Mouse (Mus musculus) hindbrain, embryonic 14.5 days (tissue): ENCODE results near the gene Topors. TPM values are rescaled to one million over a fixed set of nuclear protein-coding genes. Genes with fewer than 3 reads are reported as not detected.

ENCODE experiments used
- ATAC-seq: fragments of 200-750 bp; cut with Nextera tagmentation; 2 replicates; pipeline ENCODE4 v1.8.0; 2017; ENCODE audit warnings: moderate number of reproducible peaks, mild to moderate bottlenecking, moderate TSS enrichment, moderate library complexity; ENCODE audit not compliant: low FRiP score
- DNase-seq: peaks from one replicate; pipeline ENCODE4 v3.0.0-alpha.2; 2015; ENCODE audit warnings: low spot score
- H3K27ac ChIP-seq: fragments of 300-500 bp; sonication (generic); 2 replicates; pipeline ENCODE4 v1.5.1; 2014; ENCODE audit warnings: mild to moderate bottlenecking, moderate library complexity
- H3K27me3 ChIP-seq: fragments of 300-500 bp; sonication (generic); 2 replicates; pipeline ENCODE4 v1.6.1; 2014; ENCODE audit warnings: mild to moderate bottlenecking, low read length, mixed read lengths; ENCODE audit not compliant: control insufficient read depth, insufficient read depth
- H3K36me3 ChIP-seq: fragments of 300-500 bp; sonication (generic); replicated peaks from 2 replicates; pipeline ENCODE4 v1.6.1; 2014; ENCODE audit not compliant: control insufficient read depth, insufficient read depth
- H3K4me1 ChIP-seq: fragments of 300-500 bp; sonication (generic); replicated peaks from 2 replicates; pipeline ENCODE4 v1.6.1; 2014; ENCODE audit warnings: antibody characterized with exemption, low read length, mixed read lengths; ENCODE audit not compliant: control insufficient read depth, insufficient read depth
- H3K4me2 ChIP-seq: fragments of 300-500 bp; sonication (generic); replicated peaks from 2 replicates; pipeline ENCODE4 v1.6.1; 2014; ENCODE audit warnings: mild to moderate bottlenecking, moderate library complexity
- H3K4me3 ChIP-seq: fragments of 300-500 bp; sonication (generic); replicated peaks from 2 replicates; pipeline ENCODE4 v1.5.1; 2014; ENCODE audit warnings: mild to moderate bottlenecking, low read length
- H3K9ac ChIP-seq: fragments of 300-500 bp; sonication (generic); 2 replicates; pipeline ENCODE4 v1.6.1; 2014
- H3K9me3 ChIP-seq: fragments of 300-500 bp; sonication (generic); 2 replicates; pipeline ENCODE4 v1.6.1; 2016; ENCODE audit warnings: low read length; ENCODE audit not compliant: control insufficient read depth
- WGBS: fragments of 180-500 bp; shearing (Covaris S2); extraction: QIAGEN DNeasy Blood & Tissue Kit; methylation state at CpG from one replicate; pipeline ENCODE4 v1.1.7; 2014; 5-methylcytosine and 5-hydroxymethylcytosine counted together
- polyA plus RNA-seq: library from polyadenylated mRNA; unstranded; fragments of >200 nt; fragmentation: Nextera tagmentation; extraction: Ambion mirVana; gene quantifications from 2 replicates; pipeline ENCODE4 v1.2.1, GENCODE M21; 2014

Topors gene
- polyA plus RNA-seq, 1 experiment from 2014 or later = 32.7 TPM

DNA sequence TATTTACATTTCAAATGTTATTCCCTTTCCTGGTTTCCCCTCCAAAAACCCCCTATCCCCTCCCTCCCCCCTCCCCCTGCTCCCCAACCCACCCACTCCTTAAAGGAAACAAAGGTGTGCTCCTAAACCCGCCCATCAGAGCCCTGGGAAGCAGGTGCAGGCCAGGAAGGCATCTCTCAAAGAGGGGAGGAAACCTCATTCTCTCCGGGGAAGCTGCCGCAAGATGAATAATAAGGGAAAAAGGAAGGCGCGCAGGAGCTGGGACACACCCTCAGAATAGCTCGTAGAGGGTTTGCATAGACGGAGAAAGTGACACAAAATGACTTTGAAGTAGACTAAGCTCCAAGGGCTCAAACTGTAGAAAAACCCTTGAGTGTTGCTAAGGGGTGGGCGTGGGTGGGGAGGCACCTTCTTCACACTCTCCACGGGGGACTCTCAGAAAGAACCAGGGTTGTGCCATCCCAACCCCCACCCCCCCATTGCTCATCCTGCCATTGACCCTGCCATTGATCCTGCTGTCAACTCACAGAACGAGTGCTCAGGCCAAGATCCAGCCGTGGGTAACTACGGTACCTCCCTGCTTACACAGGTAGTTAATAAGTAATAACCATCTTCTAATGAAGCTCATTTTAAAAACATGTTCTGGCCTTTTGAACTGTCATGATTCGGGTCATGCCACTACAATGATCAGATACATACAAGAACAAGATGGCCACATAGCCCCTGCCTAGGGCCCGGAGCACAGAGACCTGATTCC is 48.5 kb downstream of the Topors start:
- no peak for DNase-seq
- no peaks in the 10 kb centered on the region for H3K36me3 ChIP-seq
- 0 out of 2 replicates have a peak, but pooled peaks cover 5% of the 10 kb centered on the region for H3K4me1 ChIP-seq
- H3K4me3 ChIP-seq = no peak overlapping the region
- H3K9me3 ChIP-seq = no peaks in the 10 kb centered on the region
- WGBS = 34% methylated on average over 14 of the region's 14 CpGs
- no peaks in the 10 kb centered on the region; the same call in 1 of the 2 replicates for H3K27me3 ChIP-seq
- no peak overlapping the region for H3K4me2 ChIP-seq
- no peak overlapping the region for H3K27ac ChIP-seq
- H3K9ac ChIP-seq = no peak overlapping the region
- no peak for ATAC-seq

DNA sequence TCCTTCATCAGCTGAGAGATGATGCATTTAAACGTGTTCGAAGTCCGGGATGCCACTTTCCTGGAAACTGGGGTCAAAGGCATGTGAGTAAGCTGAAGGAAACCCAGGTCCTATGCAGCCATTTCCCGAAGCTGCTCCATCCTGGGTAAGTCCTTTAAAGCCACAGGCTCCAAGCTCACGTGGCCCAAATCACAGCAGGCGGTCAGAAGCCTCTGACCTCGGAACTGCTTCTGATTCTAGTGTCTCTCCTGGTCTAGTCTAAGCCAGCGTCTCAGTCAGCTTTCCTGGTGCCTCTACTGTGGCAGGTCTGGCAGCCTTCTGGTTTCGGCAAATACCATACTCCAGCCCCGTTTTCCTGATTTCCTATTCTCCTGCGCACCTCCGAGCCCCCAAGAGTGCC is 49.2 kb downstream of the Topors start:
- Histone ChIP-seq H3K4me2 (peak overlapping the region; percentile 29; the same call in 1 of the 2 replicates), H3K27ac (no peak overlapping the region), H3K36me3 (no peaks in the 10 kb centered on the region), H3K27me3 (no peaks in the 10 kb centered on the region; the same call in 1 of the 2 replicates), H3K9me3 (no peaks in the 10 kb centered on the region), H3K4me3 (no peak overlapping the region), H3K4me1 (0 out of 2 replicates have a peak, but pooled peaks cover 5% of the 10 kb centered on the region), H3K9ac (no peak overlapping the region)
- DNase-seq (no peak), ATAC-seq (no peak)
- WGBS = 18% methylated on average over 12 of the region's 12 CpGs

DNA sequence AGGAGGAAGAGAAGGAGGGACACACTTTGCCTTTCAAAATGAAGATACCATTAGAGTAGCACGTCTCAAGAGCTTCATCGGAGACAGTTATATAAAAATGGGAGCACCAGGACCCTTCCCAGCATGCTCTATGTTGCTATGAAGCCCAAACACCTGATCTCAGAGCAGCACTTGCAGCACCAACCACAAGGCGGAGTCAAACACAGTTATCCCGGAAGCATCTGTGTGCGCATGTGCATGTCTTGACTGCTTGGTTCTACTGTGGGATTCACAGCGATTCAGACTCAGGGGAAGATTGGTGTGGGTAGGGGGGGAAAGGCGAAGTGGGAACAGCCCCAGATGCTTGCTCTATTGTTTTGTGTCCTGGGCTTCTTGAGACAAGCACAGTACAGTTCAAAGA is 51.3 kb downstream of the Topors start:
- no peaks in the 10 kb centered on the region for H3K36me3 ChIP-seq
- H3K9ac ChIP-seq = no peak overlapping the region
- no peaks in the 10 kb centered on the region for H3K9me3 ChIP-seq
- no peak overlapping the region for H3K4me2 ChIP-seq
- DNase-seq = no peak
- no peak overlapping the region for H3K27ac ChIP-seq
- H3K4me1 ChIP-seq = 0 out of 2 replicates have a peak, but pooled peaks cover 5% of the 10 kb centered on the region
- H3K27me3 ChIP-seq = no peaks in the 10 kb centered on the region; the same call in 1 of the 2 replicates
- no peak overlapping the region for H3K4me3 ChIP-seq
- 72% methylated on average over 7 of the region's 7 CpGs for WGBS
- ATAC-seq = no peak

DNA sequence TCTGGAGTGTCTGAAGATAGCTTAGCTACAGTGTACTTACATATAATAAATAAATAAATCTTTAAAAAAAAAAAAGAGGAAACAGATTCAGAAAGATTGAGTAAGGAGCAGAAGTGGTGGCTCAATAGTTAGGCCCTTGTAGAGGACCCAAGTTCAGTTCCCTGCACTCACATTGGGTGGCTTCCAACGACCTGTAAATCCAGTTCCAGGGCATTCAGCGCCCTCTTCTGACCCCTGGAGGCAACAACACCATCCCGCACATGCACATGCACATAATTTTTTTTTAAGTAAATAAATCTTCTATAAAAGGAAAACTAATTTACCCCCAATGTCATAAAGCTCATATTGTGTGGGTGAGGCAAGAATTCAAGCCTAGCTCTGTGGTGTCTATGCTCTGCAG is 51.7 kb downstream of the Topors start:
- H3K4me3 ChIP-seq = no peak overlapping the region
- DNase-seq (no peak), ATAC-seq (no peak)
- no peaks in the 10 kb centered on the region; the same call in 1 of the 2 replicates for H3K27me3 ChIP-seq
- no peaks in the 10 kb centered on the region for H3K36me3 ChIP-seq
- H3K4me2 ChIP-seq = no peak overlapping the region
- H3K9me3 ChIP-seq = no peaks in the 10 kb centered on the region
- WGBS = 72% methylated on average over 3 of the region's 3 CpGs
- H3K9ac ChIP-seq = no peak overlapping the region
- no peak overlapping the region for H3K27ac ChIP-seq
- 0 out of 2 replicates have a peak, but pooled peaks cover 5% of the 10 kb centered on the region for H3K4me1 ChIP-seq

DNA sequence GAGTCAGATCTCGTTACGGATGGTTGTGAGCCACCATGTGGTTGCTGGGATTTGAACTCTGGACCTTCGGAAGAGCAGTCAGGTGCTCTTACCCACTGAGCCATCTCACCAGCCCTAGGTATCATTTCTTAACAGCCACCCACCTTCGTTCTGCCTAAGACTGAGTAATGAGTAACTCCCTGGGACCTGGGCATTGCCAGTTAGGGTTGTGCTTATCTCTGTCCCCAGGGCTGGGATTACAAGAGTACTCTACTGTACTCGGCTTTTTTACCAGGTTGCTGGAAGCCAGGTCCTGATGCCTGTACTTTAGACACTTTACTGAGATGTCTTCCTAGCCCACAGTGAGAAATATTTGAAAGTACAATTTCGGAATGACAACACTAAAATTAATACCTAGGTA is 57.5 kb downstream of the Topors start:
- Histone ChIP-seq H3K27me3 (no peaks in the 10 kb centered on the region), H3K9ac (no peak overlapping the region), H3K4me2 (no peak overlapping the region), H3K9me3 (no peaks in the 10 kb centered on the region), H3K4me3 (no peak overlapping the region), H3K4me1 (no peaks in the 10 kb centered on the region), H3K27ac (no peak overlapping the region), H3K36me3 (no peaks in the 10 kb centered on the region)
- WGBS = 94% methylated on average over 4 of the region's 6 CpGs
- DNase-seq (no peak), ATAC-seq (no peak)

Other genes with a start within 250 kb of the Topors start
- gene Aco1, start 126.8 kb downstream of the Topors start, polyA plus RNA-seq = 46.0 and 49.4 TPM in 2 replicates
- gene Ddx58, start 30.0 kb downstream of the Topors start, polyA plus RNA-seq = 2.5 and 4.3 TPM in 2 replicates
- gene Smim27, start 271 bp downstream of the Topors start, polyA plus RNA-seq = 12.8 and 16.9 TPM in 2 replicates
- 345 and 377 TPM in 2 replicates for gene Ndufb6, start 9.6 kb upstream of the Topors start, polyA plus RNA-seq
- 0.67 and 1.5 TPM in 2 replicates for gene Tmem215, start 202.3 kb upstream of the Topors start, polyA plus RNA-seq